Mouse (Mus musculus) B cell, adult 2 months (primary cell): ENCODE data around the gene Stat2.
"Not testable (repeated sequence)": the region's sequence is repeated elsewhere in the genome, so short reads cannot be mapped to it uniquely, and the experiment has no call there.

Source experiments
- DNase-seq, 2 experiments: peaks; one replicate each; pipeline ENCODE4 v3.0.0; 2022

The Stat2 gene

GRCm38 (mm10) chr10:128302357-128302756 lies 32.0 kb downstream of the Stat2 start:
- no peak for DNase-seq

- DNase-seq, result no peak
Measured at GRCm38 (mm10) chr10:128302785-128303125, 32.4 kb downstream of the Stat2 start.

GRCm38 (mm10) chr10:128303126-128304021 lies 33.0 kb downstream of the Stat2 start, which contains the start of gene Pan2:
Pan2 (plus strand) TSS chr10:128303335.
- DNase-seq, result peak; percentile 98 to 99

- DNase-seq, result no peak
Measured at GRCm38 (mm10) chr10:128309654-128310053, 39.3 kb downstream of the Stat2 start.

- no peak for DNase-seq
Measured at GRCm38 (mm10) chr10:128310177-128310576, 39.8 kb downstream of the Stat2 start.

- no peak for DNase-seq
Measured at GRCm38 (mm10) chr10:128310902-128311301, 40.5 kb downstream of the Stat2 start.

- DNase-seq, result no peak
Measured at GRCm38 (mm10) chr10:128315578-128315977, 45.2 kb downstream of the Stat2 start.

GRCm38 (mm10) chr10:128321641-128322040 lies 51.3 kb downstream of the Stat2 start:
- no peak for DNase-seq

GRCm38 (mm10) chr10:128322141-128323108 lies 52.1 kb downstream of the Stat2 start, which contains the start of gene Cnpy2:
Cnpy2 (plus strand) TSS chr10:128322459.
- DNase-seq, result peak; percentile 82 to 83

- no peak for DNase-seq
Measured at GRCm38 (mm10) chr10:128323516-128323915, 53.2 kb downstream of the Stat2 start.

GRCm38 (mm10) chr10:128326825-128327224 lies 56.5 kb downstream of the Stat2 start:
- DNase-seq, result no peak

GRCm38 (mm10) chr10:128327610-128328009 lies 57.3 kb downstream of the Stat2 start:
- DNase-seq, result peak in 1 of 2 experiments; percentile 19

- DNase-seq, result not testable (repeated sequence)
Measured at GRCm38 (mm10) chr10:128332358-128333249, 62.2 kb downstream of the Stat2 start.

GRCm38 (mm10) chr10:128335582-128335981 lies 65.2 kb downstream of the Stat2 start:
- DNase-seq, result peak; percentile 90 to 93

GRCm38 (mm10) chr10:128336195-128336594 lies 65.8 kb downstream of the Stat2 start:
- no peak for DNase-seq

GRCm38 (mm10) chr10:128336597-128336996 lies 66.2 kb downstream of the Stat2 start:
- DNase-seq, result no peak

GRCm38 (mm10) chr10:128337306-128338181 lies 67.2 kb downstream of the Stat2 start, which contains the start of gene Cs:
Cs (plus strand) TSS chr10:128337734.
- peak; percentile 96 to 97 for DNase-seq

GRCm38 (mm10) chr10:128338415-128338814 lies 68.1 kb downstream of the Stat2 start:
- DNase-seq, result peak; percentile 43 to 44

- DNase-seq, result no peak
Measured at GRCm38 (mm10) chr10:128338948-128339347, 68.6 kb downstream of the Stat2 start.

- peak; percentile 20 to 32 for DNase-seq
Measured at GRCm38 (mm10) chr10:128340257-128340656, 69.9 kb downstream of the Stat2 start.
